Mouse (Mus musculus): ENCODE results near the gene Cdkn2aip. TPM values are rescaled to one million over a fixed set of nuclear protein-coding genes. Genes with fewer than 3 reads are reported as not detected.

Gene Cdkn2aip
- 44.3 and 45.7 TPM in 2 replicates for polyA plus RNA-seq (2015; fragmentation: Nextera tagmentation; extraction: Ambion mirVana)

DNA sequence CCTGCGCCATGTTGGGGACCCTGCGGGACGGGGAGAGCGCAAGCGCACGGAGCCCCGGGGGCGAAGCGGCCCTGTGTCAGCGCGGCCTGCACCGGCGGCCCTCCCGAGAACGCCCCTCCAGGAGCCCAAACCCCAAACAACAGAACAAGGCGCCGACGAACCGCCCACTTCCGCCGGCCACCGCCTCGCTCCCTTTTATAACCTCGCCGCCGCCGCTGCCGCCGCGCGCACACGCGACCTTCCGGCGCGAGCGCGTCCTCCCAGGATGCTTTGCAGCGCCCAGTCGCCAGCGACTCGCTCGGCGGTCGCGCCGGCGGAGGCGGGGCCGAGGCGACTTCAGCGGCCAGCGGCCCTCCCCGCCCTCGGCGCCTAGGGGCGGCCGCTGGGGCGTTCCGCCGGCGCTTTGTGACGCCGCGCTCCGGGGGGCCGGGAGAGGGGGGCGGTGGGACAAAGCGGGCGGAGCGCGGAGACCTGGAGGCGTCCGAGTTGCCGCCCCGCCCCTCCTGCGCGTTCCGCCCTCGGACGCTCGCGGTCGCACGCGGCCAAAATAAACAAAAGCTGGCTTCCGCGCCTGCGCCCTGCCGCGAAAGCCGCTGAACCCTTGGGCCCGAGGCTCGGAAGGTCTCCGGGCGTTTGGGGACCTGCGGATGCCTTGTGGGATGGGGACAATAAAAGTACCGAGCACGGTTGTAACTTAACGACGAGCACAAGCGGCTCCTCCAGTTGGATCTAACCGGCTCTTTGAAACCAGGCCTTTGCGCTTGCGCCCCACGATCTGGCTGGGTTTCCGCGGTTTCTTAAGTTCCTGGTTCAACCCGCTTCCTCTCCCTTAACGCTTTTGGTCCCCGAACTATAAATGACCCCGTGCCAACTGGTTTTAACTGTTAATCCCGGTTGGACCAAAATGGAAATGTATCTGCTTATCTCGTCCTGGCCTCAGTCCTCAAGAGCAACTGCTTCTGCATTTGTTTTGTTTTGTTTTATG, at the start of gene Cdkn2aip:
TSS of gene Cdkn2aip (minus strand) at position 172 of the 985 bp plus-strand sequence.
- ATAC-seq = peak; percentile 93
- peak within 1 kb of the TSS; percentile 100 for H3K4me3 ChIP-seq (replicated peaks)
- H3K9me3 ChIP-seq = no peaks in the 10 kb centered on the region
- H3K4me1 ChIP-seq (replicated peaks) = peaks cover 26% of the 10 kb centered on the region
- H3K9ac ChIP-seq (replicated peaks) = peak within 1 kb of the TSS; percentile 97
- under 1% methylated on average over 106 of the region's 114 CpGs for WGBS
- H3K36me3 ChIP-seq = peaks cover 14% of the 10 kb centered on the region
- H3K27me3 ChIP-seq = no peaks in the 10 kb centered on the region
- peak within 1 kb of the TSS; percentile 77 for H3K4me2 ChIP-seq (replicated peaks)
- H3K27ac ChIP-seq = peak within 1 kb of the TSS; percentile 95

GRCm38 (mm10) chr8:47763194-47763593, 49.5 kb upstream of the Cdkn2aip start:
- H3K4me1 ChIP-seq (replicated peaks) = peaks cover 19% of the 10 kb centered on the region
- no peak for ATAC-seq
- no peak overlapping the region for H3K4me3 ChIP-seq (replicated peaks)
- WGBS = 39% methylated on average over 9 of the region's 9 CpGs
- no peak overlapping the region for H3K27ac ChIP-seq
- H3K36me3 ChIP-seq = no peaks in the 10 kb centered on the region
- peak overlapping the region; percentile 28 for H3K4me2 ChIP-seq (replicated peaks)
- no peaks in the 10 kb centered on the region for H3K9me3 ChIP-seq
- no peak overlapping the region for H3K9ac ChIP-seq (replicated peaks)
- H3K27me3 ChIP-seq = peaks cover 5% of the 10 kb centered on the region; the same call in 1 of the 2 replicates

DNA sequence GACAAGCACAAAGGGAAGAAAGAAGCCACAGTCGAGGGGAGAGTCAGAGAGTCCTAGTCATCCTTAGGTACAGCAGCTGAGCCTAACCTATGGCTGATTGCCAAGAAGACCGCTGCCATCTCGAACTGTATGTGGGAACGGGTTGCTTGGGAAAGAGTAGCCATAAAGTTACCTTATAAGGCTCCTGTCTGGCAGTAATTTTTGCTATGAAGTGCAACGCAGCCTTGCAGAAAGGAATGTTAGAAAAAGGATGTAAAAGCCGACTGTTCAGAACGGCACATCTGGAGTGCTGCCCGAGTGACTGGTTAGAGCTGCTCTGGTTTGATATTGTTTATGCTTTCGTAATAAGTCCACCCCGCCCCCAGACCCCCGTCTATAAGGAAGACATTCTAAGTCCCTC, 47.0 kb upstream of the Cdkn2aip start:
- H3K9me3 ChIP-seq = no peaks in the 10 kb centered on the region
- H3K4me2 ChIP-seq (replicated peaks) = no peak overlapping the region
- H3K27ac ChIP-seq = no peak overlapping the region
- 78% methylated on average over 11 of the region's 11 CpGs for WGBS
- H3K36me3 ChIP-seq = no peaks in the 10 kb centered on the region
- H3K4me1 ChIP-seq (replicated peaks) = peaks cover 19% of the 10 kb centered on the region
- H3K27me3 ChIP-seq = peaks cover 5% of the 10 kb centered on the region; the same call in 1 of the 2 replicates
- H3K9ac ChIP-seq (replicated peaks) = no peak overlapping the region
- no peak for ATAC-seq
- no peak overlapping the region for H3K4me3 ChIP-seq (replicated peaks)

DNA sequence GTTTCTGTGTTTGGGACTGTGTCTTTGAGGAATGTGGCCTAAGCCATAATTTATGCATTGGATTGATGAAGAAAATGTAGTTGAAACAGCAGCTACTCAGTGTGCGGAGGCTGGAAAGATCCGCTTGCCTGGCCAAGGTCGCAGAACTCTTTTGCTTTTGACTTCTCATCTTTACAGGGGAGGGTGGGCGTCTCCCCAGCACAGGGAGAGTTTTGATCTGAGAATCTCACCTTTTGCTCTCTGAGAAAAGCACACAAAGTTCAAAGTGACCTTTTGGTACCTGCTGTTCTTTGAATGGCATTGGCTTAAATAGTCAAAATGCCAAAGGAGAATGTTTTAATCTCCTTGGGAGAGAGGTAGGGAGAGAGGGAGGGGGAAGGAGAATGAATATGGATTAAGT, 46.5 kb upstream of the Cdkn2aip start:
- WGBS = 47% methylated on average over 4 of the region's 4 CpGs
- no peak for ATAC-seq

GRCm38 (mm10) chr8:47753121-47753520, 39.4 kb upstream of the Cdkn2aip start:
- no peaks in the 10 kb centered on the region for H3K27me3 ChIP-seq
- H3K4me3 ChIP-seq (replicated peaks) = no peak overlapping the region
- H3K4me1 ChIP-seq (replicated peaks) = no peaks in the 10 kb centered on the region
- H3K4me2 ChIP-seq (replicated peaks) = no peak overlapping the region
- 91% methylated on average over 3 of the region's 3 CpGs for WGBS
- ATAC-seq = no peak
- no peak overlapping the region for H3K9ac ChIP-seq (replicated peaks)
- no peak overlapping the region for H3K27ac ChIP-seq
- no peaks in the 10 kb centered on the region for H3K36me3 ChIP-seq
- H3K9me3 ChIP-seq = no peaks in the 10 kb centered on the region

More for the DNA sequence above, 46.5 kb upstream of the Cdkn2aip start:
- no peak overlapping the region for H3K27ac ChIP-seq
- H3K4me3 ChIP-seq (replicated peaks) = no peak overlapping the region
- no peaks in the 10 kb centered on the region for H3K36me3 ChIP-seq
- peaks cover 19% of the 10 kb centered on the region for H3K4me1 ChIP-seq (replicated peaks)
- H3K9ac ChIP-seq (replicated peaks) = no peak overlapping the region
- peaks cover 5% of the 10 kb centered on the region; the same call in 1 of the 2 replicates for H3K27me3 ChIP-seq
- H3K4me2 ChIP-seq (replicated peaks) = no peak overlapping the region
- H3K9me3 ChIP-seq = no peaks in the 10 kb centered on the region

- Histone ChIP-seq H3K27me3 (no peaks in the 10 kb centered on the region), H3K36me3 (no peaks in the 10 kb centered on the region), H3K4me1 (replicated peaks) (no peaks in the 10 kb centered on the region), H3K4me2 (replicated peaks) (no peak overlapping the region), H3K9ac (replicated peaks) (no peak overlapping the region), H3K4me3 (replicated peaks) (no peak overlapping the region), H3K27ac (no peak overlapping the region), H3K9me3 (no peaks in the 10 kb centered on the region)
- 55% methylated on average over 14 of the region's 14 CpGs for WGBS
- ATAC-seq = no peak
Measured at GRCm38 (mm10) chr8:47750096-47750495, 36.4 kb upstream of the Cdkn2aip start.

GRCm38 (mm10) chr8:47749491-47749890, 35.8 kb upstream of the Cdkn2aip start:
- no peak for ATAC-seq
- no peaks in the 10 kb centered on the region for H3K27me3 ChIP-seq
- no peaks in the 10 kb centered on the region for H3K4me1 ChIP-seq (replicated peaks)
- H3K9ac ChIP-seq (replicated peaks) = no peak overlapping the region
- 82% methylated on average over 8 of the region's 8 CpGs for WGBS
- no peaks in the 10 kb centered on the region for H3K9me3 ChIP-seq
- H3K4me2 ChIP-seq (replicated peaks) = no peak overlapping the region
- H3K27ac ChIP-seq = no peak overlapping the region
- H3K36me3 ChIP-seq = no peaks in the 10 kb centered on the region
- H3K4me3 ChIP-seq (replicated peaks) = no peak overlapping the region

DNA sequence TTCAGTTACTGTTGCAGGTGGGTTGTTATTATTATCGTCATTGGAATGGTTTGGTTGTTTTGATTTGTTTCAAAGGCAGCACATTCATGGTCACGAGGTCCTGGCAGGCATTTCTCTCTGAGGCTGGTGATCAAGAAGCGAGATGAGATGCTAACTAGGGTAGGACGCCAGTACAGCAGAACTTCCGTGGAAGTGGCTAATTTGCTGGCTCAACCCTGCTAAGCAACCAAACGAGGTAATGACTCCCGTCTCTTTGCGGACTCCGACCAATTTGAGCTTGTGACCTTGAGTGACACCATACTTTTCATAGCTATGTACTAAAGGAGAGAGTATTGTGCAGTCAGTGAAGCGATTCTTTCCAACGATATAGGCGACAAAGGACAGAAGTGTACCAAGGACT, 32.6 kb upstream of the Cdkn2aip start:
- Histone ChIP-seq H3K4me3 (replicated peaks) (no peak overlapping the region), H3K27me3 (peaks cover 4% of the 10 kb centered on the region; the same call in 1 of the 2 replicates), H3K4me1 (replicated peaks) (0 out of 2 replicates have a peak, but pooled peaks cover 3% of the 10 kb centered on the region), H3K36me3 (no peaks in the 10 kb centered on the region), H3K4me2 (replicated peaks) (no peak overlapping the region), H3K27ac (no peak overlapping the region), H3K9ac (replicated peaks) (no peak overlapping the region), H3K9me3 (no peaks in the 10 kb centered on the region)
- WGBS = 72% methylated on average over 12 of the region's 12 CpGs
- ATAC-seq = no peak

DNA sequence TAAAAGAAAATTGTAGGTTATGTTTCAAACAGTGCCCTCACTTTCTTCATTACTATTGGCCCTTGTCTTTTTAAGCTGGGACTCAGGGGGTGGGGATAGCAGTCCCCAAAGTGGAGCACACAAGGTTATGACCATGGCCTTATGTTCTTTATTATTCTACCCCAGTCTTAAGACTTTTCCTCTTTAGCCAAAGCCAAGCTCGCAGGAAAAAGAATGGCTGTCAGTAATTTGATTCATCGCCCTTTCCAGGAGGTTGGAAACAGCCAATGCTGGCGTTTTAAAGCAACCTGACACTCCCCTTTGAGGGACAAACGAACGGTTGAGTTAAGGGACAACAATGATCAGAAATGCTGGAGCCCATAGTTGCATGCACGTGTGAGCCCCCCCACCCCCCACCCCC, 32.1 kb upstream of the Cdkn2aip start:
- H3K9ac ChIP-seq (replicated peaks) = no peak overlapping the region
- H3K4me3 ChIP-seq (replicated peaks) = no peak overlapping the region
- H3K27ac ChIP-seq = no peak overlapping the region
- 0 out of 2 replicates have a peak, but pooled peaks cover 3% of the 10 kb centered on the region for H3K4me1 ChIP-seq (replicated peaks)
- H3K27me3 ChIP-seq = peaks cover 4% of the 10 kb centered on the region; the same call in 1 of the 2 replicates
- no peak for ATAC-seq
- no peak overlapping the region for H3K4me2 ChIP-seq (replicated peaks)
- H3K36me3 ChIP-seq = no peaks in the 10 kb centered on the region
- 39% methylated on average over 6 of the region's 6 CpGs for WGBS
- H3K9me3 ChIP-seq = no peaks in the 10 kb centered on the region

GRCm38 (mm10) chr8:47744803-47745202, 31.1 kb upstream of the Cdkn2aip start:
- Histone ChIP-seq H3K4me1 (replicated peaks) (0 out of 2 replicates have a peak, but pooled peaks cover 3% of the 10 kb centered on the region), H3K4me2 (replicated peaks) (no peak overlapping the region), H3K27ac (no peak overlapping the region), H3K9ac (replicated peaks) (no peak overlapping the region), H3K36me3 (no peaks in the 10 kb centered on the region), H3K4me3 (replicated peaks) (no peak overlapping the region), H3K9me3 (no peaks in the 10 kb centered on the region), H3K27me3 (peaks cover 4% of the 10 kb centered on the region; the same call in 1 of the 2 replicates)
- WGBS = 84% methylated on average over 9 of the region's 9 CpGs
- no peak for ATAC-seq

- Histone ChIP-seq H3K4me1 (replicated peaks) (0 out of 2 replicates have a peak, but pooled peaks cover 3% of the 10 kb centered on the region), H3K9ac (replicated peaks) (no peak overlapping the region), H3K36me3 (no peaks in the 10 kb centered on the region), H3K4me3 (replicated peaks) (no peak overlapping the region), H3K4me2 (replicated peaks) (peak overlapping the region; percentile 29), H3K27ac (no peak overlapping the region), H3K9me3 (no peaks in the 10 kb centered on the region), H3K27me3 (peaks cover 4% of the 10 kb centered on the region; the same call in 1 of the 2 replicates)
- 0 out of 2 replicates have a peak, but pooled peaks have one; percentile 50 for ATAC-seq
- WGBS = 6% methylated on average over 11 of the region's 11 CpGs
Measured at GRCm38 (mm10) chr8:47743419-47743818, 29.7 kb upstream of the Cdkn2aip start.

DNA sequence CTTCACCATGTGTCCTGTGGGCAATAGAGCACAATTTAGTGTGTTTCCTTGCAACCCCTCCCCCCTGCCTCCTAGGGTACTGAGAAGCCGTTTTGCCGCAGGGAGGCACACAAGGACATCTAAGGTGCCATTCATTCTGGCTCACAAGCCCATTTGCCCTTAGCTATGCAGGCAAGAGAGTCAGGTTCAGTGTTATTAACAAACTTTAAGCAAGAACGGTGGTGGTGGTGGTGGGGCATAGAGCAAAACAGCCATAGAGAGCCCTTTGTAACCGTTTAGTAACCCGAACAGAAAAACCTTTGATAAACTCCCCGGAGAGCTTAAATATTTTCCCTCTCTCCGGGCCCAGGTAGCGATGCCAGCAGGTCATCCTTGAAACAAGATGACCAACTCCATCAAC, 29.3 kb upstream of the Cdkn2aip start:
- no peaks in the 10 kb centered on the region for H3K9me3 ChIP-seq
- H3K27ac ChIP-seq = no peak overlapping the region
- H3K36me3 ChIP-seq = no peaks in the 10 kb centered on the region
- H3K4me2 ChIP-seq (replicated peaks) = peak overlapping the region; percentile 29
- 0 out of 2 replicates have a peak, but pooled peaks cover 3% of the 10 kb centered on the region for H3K4me1 ChIP-seq (replicated peaks)
- H3K27me3 ChIP-seq = peaks cover 4% of the 10 kb centered on the region; the same call in 1 of the 2 replicates
- WGBS = 47% methylated on average over 8 of the region's 8 CpGs
- no peak overlapping the region for H3K4me3 ChIP-seq (replicated peaks)
- no peak for ATAC-seq
- no peak overlapping the region for H3K9ac ChIP-seq (replicated peaks)

Measured in midbrain, embryonic 13.5 days (tissue).